Mouse (Mus musculus): ENCODE measurements around the gene Tmeff2. TPM values are rescaled to one million over a fixed set of nuclear protein-coding genes. Genes with fewer than 3 reads are reported as not detected.

Tmeff2 gene
- polyA plus RNA-seq, 1 experiment, result 5.7 TPM

DNA sequence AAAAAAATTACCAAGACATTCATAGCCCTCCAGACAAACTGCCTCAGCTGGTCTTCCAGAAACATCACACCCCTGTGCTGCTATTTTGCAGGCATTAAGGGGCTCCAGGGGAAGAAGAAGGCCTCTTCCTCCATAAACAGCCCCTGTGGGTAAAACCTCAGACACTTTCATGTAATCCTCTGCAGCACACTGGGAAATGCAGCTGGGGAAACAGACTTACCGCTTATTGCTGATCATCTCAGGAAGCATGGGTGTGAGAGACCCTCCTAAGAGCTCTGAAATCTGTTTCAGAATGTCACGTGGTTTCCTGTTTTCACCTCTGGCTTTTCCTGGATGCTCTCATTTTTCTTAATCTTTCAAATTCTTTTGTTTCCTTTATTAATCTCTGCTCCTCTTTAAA, 204.3 kb downstream of the Tmeff2 start:
- no peak for DNase-seq (ENCODE audit: low spot score)

DNA sequence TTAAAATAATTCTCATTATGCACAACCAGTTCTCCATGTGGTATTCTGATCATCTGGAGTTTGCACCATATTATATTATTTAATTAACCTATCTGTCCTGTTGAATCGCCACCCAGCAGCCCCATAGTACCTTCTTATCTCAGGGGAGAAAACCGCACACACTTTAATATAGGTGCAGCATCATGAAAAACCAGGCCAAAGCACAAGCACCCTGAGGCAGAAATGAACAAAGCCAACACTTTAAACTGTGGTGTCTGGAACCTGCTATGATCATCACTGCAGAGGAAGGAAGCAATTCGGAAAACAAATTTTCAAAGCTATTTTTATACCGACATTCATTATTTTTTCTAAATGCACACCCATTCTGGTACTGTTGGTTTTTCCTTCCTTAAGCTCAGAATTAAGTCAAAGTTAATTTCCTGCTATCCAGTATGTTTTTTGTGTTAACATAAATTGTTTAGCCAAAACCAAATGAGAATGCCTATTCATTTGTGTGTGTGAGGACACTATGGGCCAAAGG, 206.0 kb downstream of the Tmeff2 start:
- DNase-seq (ENCODE audit: low spot score), result no peak

DNA sequence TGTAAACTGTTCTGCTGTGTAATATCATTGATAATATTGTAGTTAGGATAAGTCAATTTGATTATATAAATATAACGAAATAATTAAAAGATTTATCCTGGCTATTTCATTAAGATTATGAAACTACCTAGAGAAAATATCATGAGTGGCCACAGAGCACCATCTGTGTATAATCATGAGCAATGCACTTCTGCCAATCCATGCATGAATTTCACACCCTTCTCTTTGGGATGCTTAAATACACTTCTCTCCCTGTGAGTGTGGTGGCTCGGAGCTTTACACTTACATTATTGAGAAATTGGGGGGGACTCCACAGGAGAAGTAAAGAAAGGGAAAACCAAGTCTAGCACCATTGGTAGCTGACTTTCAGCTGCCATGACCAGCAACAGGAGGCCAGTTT, 206.9 kb downstream of the Tmeff2 start:
- DNase-seq (ENCODE audit: low spot score), result no peak

DNA sequence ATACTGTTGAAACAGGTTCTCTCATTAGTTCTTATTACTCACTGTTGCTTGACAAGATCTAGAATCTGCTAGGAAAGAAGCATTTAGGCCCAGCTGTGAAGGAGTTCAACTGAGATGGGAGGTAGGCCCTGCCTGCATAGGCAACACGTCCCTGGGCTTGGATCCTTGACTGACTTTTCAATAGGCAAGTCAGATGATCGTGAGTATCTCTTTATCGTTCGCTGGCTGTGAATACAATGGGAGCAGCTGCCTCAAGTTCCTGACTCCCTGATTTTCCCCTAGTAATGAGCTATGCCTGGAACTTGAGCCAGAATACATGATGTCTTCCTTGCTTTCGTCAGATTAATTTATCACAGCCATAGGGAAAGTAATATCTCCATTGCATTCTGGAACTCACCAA, 214.3 kb downstream of the Tmeff2 start:
- no peak for DNase-seq (ENCODE audit: low spot score)

DNA sequence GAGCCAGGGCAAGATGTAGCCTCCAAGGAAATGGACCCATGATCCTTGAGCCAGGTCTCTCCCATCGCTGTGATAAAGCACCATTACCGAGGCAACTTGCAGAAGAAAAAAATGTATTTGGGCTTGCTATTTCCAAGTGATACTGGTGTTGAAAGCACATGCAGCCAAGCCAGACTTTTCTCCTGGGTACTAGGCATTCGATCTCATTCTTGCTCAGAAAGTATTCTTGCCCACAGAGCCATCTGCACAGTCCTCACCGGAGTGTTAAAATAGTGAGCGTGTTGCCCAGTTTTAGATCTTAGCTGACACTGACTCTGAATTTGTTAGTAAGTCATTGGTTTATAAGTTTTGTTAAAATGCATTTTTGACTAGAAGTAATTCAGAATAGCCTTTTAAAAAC, 215.3 kb downstream of the Tmeff2 start:
- DNase-seq (ENCODE audit: low spot score), result no peak

DNA sequence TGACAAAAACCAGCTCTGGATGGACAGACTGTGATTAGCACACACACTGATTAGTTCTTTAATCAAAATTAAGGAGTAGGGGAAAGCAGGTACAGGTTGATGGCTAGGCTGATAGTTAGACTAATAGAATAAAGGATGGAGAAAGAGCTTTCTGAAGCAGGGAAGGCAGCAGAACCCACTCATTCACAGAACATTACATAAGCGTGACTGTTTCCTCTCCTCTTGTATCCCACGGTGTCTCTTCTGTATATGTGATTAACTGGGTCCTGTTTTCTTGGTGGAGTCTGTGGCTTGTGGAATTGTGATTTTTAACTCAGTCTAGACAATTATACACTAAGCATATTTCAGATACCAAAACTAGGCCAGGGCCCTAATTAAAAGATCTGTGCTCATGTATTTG, 217.4 kb downstream of the Tmeff2 start:
- DNase-seq (ENCODE audit: low spot score), result no peak

DNA sequence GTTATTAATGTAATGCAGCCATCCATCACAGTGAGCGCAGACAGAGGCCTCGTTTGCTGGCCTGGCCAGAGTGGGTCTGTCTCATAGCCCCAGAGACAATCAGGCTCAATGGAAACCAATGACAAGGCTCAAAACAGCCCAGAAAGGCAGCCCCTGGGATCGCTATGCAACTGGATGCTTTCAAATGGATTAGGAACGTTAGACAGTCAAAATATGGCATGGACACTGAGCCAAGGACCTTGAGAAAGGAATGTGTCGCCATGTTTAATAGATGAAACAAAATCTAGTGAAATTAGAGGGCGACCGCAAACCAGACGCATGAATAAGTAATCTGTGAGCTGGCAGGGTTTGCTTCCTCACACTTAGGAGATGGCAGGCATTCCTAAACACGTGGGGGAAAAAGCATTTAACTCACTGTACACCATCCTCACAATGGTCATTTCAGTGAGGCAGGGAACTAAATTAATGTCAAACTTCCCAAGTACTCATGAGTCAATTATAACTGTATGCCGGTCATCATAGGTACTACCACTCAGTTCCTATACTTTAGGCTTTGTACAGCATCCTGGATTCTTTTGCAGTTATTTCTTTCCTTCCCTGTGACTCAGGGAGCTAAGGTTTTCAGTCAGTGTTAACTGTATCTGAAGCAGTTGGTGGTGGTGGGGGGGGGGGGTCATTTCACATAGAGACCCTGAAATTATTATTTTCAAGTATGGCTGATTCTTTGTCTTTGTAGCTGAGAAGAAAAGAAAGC, 225.4 kb downstream of the Tmeff2 start:
- DNase-seq (ENCODE audit: low spot score), result no peak

DNA sequence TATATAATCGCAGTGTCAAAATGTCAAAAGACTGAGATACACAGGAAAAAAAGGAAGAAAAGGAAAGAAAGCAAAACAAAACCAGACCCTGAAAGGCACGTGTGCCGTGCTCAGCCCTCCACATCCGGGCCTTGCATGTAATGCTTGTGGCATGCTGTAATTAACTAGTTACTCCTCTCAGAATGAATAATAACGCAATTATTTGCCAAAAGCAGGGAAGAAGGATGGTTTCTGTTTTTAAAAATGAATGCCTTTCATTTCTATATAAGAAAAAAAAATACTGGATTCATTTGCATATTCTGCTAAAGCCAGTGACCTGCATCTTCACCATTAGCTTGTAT, 225.9 kb downstream of the Tmeff2 start:
- DNase-seq (ENCODE audit: low spot score), result no peak

DNA sequence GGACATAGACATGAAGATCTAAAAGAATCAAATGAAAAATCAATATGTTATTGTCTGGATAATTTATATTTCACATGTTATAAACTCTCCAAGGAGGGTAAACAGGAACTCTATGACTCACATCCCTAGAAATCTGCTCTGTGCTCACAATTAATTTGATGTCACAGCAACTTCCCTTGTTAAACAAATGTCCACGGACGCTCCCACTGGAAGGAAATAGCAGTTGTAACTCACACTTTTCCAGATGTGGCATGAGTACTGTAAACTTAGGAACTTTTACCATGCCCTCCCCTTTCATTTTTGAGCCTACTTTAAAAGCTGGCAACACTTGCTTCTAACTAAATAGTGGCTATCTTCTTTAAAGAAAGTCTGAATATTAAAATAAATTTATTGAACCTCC, 236.3 kb downstream of the Tmeff2 start:
- DNase-seq (ENCODE audit: low spot score), result no peak

DNA sequence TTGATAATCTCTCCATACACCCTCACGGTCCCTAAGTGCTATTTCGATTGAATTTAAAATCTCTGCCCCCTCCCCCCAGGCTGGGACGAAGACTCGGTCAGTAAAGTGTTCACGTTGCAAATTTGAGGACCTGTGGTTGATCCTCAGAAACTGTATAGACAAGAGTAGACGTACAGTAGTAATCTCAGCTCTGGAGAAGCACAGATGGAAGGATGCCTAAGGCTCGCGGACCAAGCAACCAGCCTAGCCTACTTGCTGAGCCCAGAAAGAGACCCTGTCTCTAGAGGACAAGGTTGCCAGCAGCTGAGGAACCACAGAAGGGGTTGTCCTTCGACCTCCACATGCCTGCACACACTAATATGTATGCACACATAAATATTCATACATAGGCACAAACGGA, 239.2 kb downstream of the Tmeff2 start:
- DNase-seq (ENCODE audit: low spot score), result no peak

DNA sequence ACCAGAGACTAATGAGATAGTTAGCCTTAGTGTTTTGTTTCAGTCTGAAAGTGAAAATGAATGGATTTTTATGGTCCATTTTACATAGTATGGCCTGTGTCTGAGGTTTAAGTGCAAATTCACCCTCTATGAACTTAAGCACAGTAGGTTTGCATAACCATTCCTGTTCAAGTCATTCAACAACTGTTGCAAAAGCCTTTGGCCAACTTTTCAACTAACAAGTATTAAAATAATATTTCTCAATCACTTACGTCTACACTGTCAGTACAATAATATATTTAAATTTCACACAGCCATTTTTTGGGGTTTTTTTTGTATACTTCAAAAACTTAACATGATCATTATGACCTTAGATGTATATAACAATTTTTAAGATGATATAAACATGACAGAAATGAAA, 240.9 kb downstream of the Tmeff2 start:
- DNase-seq (ENCODE audit: low spot score), result no peak

DNA sequence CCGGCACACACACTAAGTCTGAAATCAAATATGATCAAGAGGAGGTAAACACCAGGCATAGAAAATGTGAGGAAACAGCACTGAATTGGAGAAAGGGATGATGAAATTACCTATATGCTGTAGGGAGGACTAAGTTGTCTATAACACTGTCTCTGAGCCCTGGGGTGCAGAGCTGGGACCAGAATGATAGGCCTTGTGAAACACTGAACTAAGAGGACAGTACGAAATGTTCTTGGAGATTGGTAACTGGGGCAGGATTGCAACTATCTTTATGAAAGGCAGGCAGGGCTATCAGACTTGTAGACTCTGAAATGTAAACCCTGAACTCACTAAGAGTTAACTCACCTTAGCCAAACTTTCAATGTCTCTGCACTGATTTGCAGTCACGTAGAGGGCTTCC, 242.3 kb downstream of the Tmeff2 start:
- no peak for DNase-seq (ENCODE audit: low spot score)

DNA sequence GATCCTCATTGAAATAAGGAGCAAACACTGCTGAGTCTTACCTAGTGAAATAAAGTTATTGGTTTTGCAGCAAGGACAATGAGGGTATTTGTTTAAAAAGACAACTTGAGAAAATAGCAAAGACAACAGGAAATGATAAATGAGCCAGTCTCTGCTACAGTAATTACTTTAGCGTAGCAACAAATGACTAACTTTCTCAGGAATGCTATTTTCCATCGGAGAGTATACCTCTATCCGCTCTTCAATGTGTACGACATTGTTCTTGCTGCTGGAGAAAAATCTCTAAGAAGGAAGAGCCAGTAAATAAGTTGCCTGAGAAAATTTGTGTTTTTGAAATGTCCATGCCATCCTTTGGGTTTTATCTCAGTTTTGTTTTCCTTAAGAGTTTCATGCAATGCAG, 245.2 kb downstream of the Tmeff2 start:
- DNase-seq (ENCODE audit: low spot score), result no peak

DNA sequence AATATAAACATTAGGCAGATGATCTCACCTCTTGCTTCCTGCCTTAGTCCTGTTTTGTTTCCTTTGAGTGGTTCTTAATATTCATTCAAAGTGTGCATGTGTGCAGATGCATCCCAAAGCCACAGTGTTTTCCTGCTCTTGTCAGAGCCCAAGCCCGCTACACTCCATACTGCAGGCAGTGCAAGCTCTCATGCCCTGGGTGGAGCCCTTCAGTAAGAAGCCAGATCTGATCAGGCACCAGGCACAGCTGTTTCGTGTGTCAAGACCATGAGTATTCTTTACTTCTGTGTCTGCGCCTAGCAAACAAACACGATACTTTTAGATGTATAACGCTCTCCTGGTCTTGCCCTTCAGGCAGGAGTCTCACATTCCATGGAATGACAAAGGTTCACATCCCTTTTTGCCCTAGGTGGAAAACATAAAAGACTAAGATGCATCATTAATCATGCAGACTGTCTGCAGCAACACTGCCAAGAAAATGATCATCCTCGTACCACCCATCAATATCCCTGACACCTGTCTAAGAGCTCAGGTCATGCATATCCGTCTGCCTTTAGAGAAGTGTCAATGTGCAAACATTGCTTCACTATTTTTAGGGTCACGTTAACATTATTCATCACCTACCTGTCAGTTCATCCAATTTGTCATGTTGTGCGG, 248.2 kb downstream of the Tmeff2 start:
- DNase-seq (ENCODE audit: low spot score), result no peak

DNA sequence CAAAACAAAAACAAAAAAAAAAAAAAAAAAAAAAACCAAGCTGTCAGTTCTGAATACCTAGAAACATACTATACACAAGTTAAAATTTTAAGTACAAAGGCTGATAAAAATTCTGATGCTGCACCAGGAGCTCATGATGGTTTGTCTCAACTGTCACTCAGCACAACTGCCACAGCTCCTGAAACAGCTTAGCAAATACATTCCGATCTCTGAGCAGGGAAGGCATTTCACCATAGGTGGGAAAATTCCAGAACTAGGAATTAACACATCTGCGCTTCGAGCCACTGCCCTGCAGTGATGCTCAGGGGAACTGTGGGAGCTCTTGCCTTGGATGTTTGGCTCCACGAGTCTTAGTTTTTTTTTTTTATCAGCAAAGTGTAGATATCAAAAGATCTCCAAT, 249.0 kb downstream of the Tmeff2 start:
- DNase-seq (ENCODE audit: low spot score), result no peak

DNA sequence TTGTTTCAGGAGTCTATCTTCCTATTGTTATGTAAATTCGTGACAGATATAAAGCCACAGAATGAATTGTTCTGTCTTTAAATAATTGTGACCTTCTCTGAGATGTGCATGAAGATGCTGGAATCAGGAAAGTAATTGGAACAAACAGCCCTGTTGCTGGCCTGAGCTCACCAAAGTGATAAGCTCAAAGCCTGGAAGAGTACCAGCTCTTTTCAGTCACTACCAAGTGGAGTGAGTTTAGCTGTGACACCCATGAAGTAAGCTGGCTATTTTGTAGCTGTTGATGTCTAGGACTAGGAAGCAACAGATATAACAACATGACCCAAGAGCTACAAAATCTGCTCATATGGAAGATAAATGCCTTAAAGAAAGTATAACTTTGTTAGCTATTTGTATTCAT, 249.4 kb downstream of the Tmeff2 start:
- DNase-seq (ENCODE audit: low spot score), result no peak

DNA sequence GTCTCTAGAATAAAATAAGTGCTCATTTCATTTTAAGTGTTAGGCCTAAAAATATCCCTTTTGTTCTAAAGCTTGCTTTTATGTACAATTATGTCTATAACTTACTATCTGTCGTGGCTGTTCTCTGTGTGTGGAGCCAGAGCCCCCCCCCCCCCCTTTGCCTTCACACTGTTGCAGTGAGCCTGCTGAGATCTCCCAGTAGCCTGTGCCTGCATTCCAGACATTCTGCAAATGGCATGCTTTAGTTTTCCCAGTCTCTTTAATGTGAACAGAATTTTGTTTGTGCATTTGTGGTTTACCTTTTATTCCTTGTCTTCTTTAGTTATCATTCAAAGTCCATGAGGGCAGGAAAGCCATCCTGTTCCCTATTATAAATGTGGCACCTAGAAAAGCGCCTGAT, 251.6 kb downstream of the Tmeff2 start:
- DNase-seq (ENCODE audit: low spot score), result no peak

DNA sequence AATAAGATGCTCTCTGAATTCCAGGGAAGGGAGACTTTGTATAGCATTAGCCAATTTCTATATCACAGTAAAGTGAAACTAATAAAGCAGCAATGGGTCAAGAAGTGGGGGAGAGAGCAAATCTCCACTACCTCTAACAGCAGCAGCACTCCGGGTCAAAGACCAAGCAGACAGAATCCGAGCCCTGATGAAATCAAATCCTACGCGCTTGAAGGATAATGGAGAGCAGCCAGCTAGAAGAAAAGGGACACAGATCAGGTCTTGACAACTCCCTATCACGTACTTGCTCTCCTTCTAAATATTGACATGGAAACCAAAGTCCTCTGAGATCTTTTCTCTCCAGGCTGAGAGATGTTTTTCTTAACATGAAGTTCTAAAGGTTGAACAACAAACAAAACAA, 252.4 kb downstream of the Tmeff2 start:
- no peak for DNase-seq (ENCODE audit: low spot score)

DNA sequence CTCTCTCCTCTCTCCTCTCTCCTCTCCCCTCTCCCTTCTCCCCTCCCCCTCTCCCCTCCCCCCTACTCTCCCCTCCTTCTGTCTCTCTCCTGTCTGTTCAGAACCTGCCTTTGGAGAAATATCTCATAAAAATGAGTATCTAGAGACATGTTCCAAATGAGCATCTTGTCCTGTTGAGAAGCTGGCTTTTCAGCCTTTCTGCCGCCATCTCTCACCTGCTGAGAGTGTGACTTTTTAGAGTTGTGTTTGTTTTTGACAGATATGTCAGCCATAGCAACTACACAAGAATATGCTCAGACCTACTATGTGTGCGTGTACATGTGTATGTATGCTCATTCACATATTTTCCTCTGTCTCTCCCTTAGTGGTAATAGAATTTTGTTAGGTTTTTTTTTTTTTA, 283.8 kb downstream of the Tmeff2 start:
- DNase-seq (ENCODE audit: low spot score), result no peak

DNA sequence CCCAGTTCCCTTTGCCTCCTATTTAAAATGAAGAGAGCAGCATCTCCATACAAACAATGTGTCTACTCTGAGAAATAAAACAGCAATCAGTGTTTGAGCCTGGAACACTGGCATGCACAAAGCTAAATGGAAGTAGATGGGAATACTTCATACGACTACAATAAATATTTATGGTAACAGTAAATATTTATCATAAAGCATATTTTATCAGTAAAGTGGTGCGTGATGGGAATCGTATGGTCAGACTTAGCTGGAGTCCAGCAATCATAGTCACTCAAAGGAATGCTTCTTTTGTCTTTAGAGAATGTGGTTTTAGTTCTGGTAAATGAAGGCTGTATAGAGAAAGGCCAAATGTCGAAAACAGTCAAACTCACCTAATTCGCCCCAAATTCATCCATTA, 288.6 kb downstream of the Tmeff2 start:
- DNase-seq (ENCODE audit: low spot score), result no peak

DNA sequence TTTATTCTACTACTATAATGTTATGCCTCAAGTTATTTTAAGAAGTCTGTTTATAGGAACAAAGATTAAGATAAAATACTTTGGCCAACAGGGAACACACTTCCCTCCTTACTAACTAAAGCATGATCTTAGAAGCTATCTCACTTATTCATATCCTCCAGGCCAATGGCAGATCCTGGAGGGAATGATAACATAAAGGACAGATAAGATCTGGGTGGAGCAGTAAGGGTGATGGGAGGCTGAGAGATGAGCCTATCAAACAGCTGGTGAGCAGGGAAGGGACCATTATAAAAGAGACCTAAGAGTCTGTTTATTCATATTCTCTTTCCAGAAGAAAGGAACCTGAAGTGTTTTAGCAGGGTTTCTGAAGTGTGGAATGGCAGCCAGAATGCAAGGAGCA, 290.8 kb downstream of the Tmeff2 start:
- no peak for DNase-seq (ENCODE audit: low spot score)

DNA sequence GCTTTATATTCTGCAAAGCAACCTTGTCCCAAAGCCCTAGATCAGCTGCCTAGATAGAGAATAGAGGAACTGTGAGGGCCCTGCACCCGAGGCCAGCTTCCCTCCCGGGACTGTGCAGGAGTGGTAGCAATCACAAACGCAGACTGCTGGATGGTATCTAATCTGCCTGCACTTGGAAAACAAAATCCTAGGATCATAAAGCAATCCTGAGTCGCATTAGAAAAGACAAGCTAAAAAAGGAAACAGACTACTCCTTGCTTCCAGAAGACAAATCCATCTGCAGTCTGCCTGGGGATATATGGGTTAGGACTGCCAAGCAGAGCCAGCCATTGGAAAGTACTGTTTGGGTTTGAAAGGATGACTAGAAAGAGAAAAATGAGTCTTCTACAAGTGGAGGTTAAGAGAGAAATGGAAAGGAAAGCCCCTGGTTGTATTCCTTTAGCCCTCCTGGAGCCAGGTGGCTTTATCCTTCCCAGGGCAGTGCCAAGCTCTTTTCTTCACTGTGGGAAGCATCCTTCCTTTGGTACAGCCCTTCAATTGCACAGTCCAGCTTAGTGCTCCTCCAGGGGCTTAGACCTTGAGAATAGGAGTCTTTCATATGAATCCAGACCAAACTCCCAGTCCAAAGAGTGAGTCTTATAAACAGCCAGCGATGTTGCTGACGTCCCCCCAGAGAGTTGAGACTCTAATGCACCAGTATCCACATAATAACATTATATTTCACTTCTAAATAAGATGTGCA, 291.6 kb downstream of the Tmeff2 start:
- no peak for DNase-seq (ENCODE audit: low spot score)

Data from urinary bladder, adult 2 months (tissue).